Mouse (Mus musculus) megakaryocyte, adult 5-6 weeks (primary cell): ENCODE measurements around the gene Col4a3bp. TPM values are rescaled to one million over a fixed set of nuclear protein-coding genes. Genes with fewer than 3 reads are reported as not detected.

Source experiments
- ATAC-seq: 2 replicates; pipeline ENCODE4 v1.8.0; 2016; ENCODE audit warnings: mild to moderate bottlenecking, inconsistent platforms; ENCODE audit not compliant: poor library complexity, severe bottlenecking
- total RNA-seq, 2 experiments: library from RNA; stranded (forward) in 1 of 2; stranded (reverse) in 1 of 2; fragments of 153-499, 151-499 nt in 1 of 2; fragments of 221-1000, 200-1000 nt in 1 of 2; gene quantifications; 2 replicates each; pipeline versions ENCODE4 v1.2.3 to v1.2.4; 2015 to 2017

Col4a3bp gene
- total RNA-seq, 2 experiments from 2014 or later, result 58.8 to 88.5 TPM

- ATAC-seq, result no peak
These were observed 142.4 kb downstream of the Col4a3bp start for GRCm38 (mm10) chr13:96684779-96685178.

GRCm38 (mm10) chr13:96687261-96687660 lies 144.8 kb downstream of the Col4a3bp start:
- ATAC-seq, result no peak

Other genes with a start within 250 kb of the Col4a3bp start
- 10.5 and 15.6 TPM in 2 replicates for gene Poc5, start 154.3 kb upstream of the Col4a3bp start, total RNA-seq (2015)
- 11.4 and 11.7 TPM in 2 replicates for gene Poc5, start 154.3 kb upstream of the Col4a3bp start, total RNA-seq (2017)
- gene Ankdd1b, start 71.4 kb upstream of the Col4a3bp start, total RNA-seq (2015), result not detected in 2 replicates
- 0.18 TPM in 1 of 2 replicates, not detected in the other for gene Ankdd1b, start 71.4 kb upstream of the Col4a3bp start, total RNA-seq (2017)
- not detected in 2 replicates for gene Gm17622, start 51.9 kb upstream of the Col4a3bp start, total RNA-seq (2015)
- not detected in 2 replicates for gene Gm17622, start 51.9 kb upstream of the Col4a3bp start, total RNA-seq (2017)
- gene Polk, start within 50 bp of the Col4a3bp start, total RNA-seq (2015), result 9.5 and 16.5 TPM in 2 replicates
- 7.7 and 9.5 TPM in 2 replicates for gene Polk, start within 50 bp of the Col4a3bp start, total RNA-seq (2017)
- gene Hmgcr, start 128.3 kb downstream of the Col4a3bp start, total RNA-seq (2015), result 27.8 and 31.8 TPM in 2 replicates
- gene Hmgcr, start 128.3 kb downstream of the Col4a3bp start, total RNA-seq (2017), result 34.6 and 36.5 TPM in 2 replicates
- gene Ankrd31, start 205.7 kb downstream of the Col4a3bp start, total RNA-seq (2015), result not detected in 2 replicates
- not detected in 2 replicates for gene Ankrd31, start 205.7 kb downstream of the Col4a3bp start, total RNA-seq (2017)